Mouse (Mus musculus): ENCODE data around the gene Kremen2. TPM values are rescaled to one million over a fixed set of nuclear protein-coding genes. Genes with fewer than 3 reads are reported as not detected.
A peak's percentile ranks its signal among the peaks of the same experiment; 100 is the strongest.

Gene Kremen2
- polyA plus RNA-seq, 1 experiment from 2014 or later, result 9.6 TPM

DNA sequence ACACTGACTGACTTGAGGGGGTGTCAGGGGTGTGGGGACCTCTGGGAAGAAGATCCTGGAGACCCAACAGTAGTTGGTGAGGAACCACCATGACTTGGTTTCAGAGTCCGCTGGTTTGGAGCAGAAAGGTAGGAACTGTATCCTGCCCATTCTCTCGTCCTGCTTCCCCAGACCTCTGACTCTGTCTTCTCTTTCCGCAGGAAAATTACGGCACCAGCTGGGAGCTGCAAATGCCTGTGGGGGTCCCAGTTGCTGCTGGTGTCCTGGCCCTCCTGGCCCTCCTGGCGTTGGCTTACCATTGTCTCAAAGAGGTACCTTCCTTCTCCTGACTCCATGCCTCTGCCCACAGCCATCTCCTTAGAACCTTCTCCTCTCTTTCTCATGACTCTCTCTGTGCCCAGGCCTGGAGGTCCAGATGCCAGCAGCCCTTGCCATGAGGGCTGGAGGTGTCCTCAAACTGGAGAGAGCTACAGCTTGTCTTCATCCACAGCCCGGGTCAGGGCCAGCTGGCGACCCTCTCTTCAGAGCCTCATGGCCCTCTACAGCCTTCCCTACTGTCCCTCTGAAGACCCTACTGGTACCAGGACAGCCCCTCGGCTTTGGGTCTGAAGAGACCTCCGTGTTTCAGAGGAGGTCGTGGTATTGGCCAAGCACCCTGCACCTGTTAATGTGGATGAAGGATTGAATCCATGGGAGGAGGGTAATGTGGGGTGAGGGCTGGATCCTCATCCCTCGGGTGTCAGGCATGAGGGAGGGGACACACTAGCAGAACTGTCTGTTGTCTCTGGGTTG, 4.0 kb upstream of the Kremen2 start:
- H3K9me3 ChIP-seq, result 0 out of 2 replicates have a peak, but pooled peaks cover 2% of the 10 kb centered on the region
- H3K4me1 ChIP-seq, result peaks cover 25% of the 10 kb centered on the region
- peaks cover 45% of the 10 kb centered on the region for H3K36me3 ChIP-seq (replicated peaks)
- DNase-seq (ENCODE audit: low spot score), result no peak
- H3K4me3 ChIP-seq, result 0 out of 2 replicates have a peak overlapping the region, but pooled peaks have one; percentile 9
- H3K27me3 ChIP-seq (replicated peaks; ENCODE audit: low read depth, poor library complexity, severe bottlenecking), result peaks cover 41% of the 10 kb centered on the region
- 0 out of 2 replicates have a peak overlapping the region, but pooled peaks have one; percentile 12 for H3K27ac ChIP-seq (replicated peaks)
- 85% methylated on average over 11 of the region's 11 CpGs for WGBS

DNA sequence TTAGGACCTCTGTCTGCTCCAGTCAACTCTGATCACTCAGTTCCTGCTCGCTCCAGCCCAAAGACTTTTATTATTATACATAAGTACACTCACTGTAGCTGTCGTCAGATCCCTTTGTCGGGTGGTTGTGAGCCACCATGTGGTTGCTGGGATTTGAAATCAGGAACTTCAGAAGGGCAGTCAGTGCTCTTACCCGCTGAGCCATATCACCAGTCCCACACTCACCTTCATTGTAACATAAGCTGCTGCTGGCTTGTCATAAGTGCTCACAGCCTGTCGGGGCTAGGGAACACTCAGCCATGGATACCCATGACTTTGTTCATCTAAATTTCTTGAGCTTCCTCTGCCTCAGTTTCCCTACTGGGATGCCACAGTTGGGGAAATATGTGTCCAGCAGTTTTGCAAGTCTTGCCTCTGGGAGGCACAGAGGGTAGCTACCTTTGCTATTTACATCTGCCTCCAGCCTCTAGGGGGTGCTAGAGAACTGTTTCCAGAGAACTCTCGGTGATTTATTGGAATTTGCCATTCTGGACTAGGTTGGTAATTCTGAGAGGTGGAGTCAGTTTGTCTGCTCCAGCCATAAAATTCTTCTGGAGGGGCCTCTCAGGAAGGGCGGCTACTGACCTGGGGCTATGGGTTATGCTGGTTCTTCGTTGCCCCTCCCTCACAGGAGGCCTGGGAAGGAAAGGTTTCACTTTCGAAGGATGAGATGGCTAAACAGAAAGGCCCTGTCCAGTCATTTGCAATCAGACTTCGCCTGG, 3.2 kb upstream of the Kremen2 start:
- Histone ChIP-seq H3K36me3 (replicated peaks) (peaks cover 37% of the 10 kb centered on the region), H3K27me3 (replicated peaks; ENCODE audit: low read depth, poor library complexity, severe bottlenecking) (peaks cover 49% of the 10 kb centered on the region), H3K4me1 (peaks cover 28% of the 10 kb centered on the region), H3K4me3 (0 out of 2 replicates have a peak overlapping the region, but pooled peaks have one; percentile 9), H3K9me3 (0 out of 2 replicates have a peak, but pooled peaks cover 2% of the 10 kb centered on the region), H3K27ac (replicated peaks) (0 out of 2 replicates have a peak overlapping the region, but pooled peaks have one; percentile 12)
- peak; percentile 64 for DNase-seq (ENCODE audit: low spot score)
- 40% methylated on average over 10 of the region's 10 CpGs for WGBS

DNA sequence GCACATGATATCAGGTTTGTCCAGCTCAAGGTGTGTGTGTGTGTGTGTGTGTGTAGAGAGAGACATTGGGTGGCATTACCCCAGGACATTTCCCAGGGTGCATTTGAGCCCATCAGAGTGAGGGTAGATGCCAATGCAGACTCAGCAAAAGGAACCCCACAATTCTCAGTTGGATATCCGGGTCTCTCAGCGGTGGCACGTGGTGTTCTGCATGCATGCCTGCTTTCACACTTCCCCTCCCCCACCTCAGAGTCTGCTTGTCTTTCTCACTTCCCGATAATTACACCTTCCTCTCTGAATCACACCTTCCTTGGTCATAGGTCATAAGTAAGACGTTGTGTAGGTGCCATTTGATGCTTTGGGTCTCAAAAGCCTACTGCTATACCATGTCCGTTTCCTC, 2.4 kb upstream of the Kremen2 start:
- Histone ChIP-seq H3K9me3 (0 out of 2 replicates have a peak, but pooled peaks cover 2% of the 10 kb centered on the region), H3K27me3 (replicated peaks; ENCODE audit: low read depth, poor library complexity, severe bottlenecking) (peaks cover 57% of the 10 kb centered on the region), H3K36me3 (replicated peaks) (peaks cover 29% of the 10 kb centered on the region), H3K4me3 (no peak overlapping the region), H3K4me1 (peaks cover 28% of the 10 kb centered on the region), H3K27ac (replicated peaks) (no peak overlapping the region)
- DNase-seq (ENCODE audit: low spot score), result no peak
- 43% methylated on average over 6 of the region's 6 CpGs for WGBS

DNA sequence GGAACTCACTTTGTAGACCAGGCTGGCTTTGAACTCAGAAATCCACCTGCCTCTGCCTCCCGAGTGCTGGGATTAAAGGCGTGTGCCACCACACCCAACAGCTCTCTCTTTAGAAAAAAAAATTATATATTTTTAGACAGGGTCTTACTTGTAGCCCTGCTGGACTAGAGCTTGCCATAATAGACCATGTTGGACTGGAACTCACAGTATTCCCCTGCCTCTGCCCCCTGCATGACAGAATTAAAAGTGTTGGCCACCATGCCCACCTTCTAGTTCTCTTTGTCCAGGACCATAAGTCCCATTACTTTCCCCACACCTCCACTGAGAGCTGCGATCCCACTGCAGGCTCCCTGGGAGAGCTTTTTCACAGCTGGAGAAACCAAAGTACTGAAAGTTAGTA, 1.8 kb upstream of the Kremen2 start:
- no peak overlapping the region for H3K27ac ChIP-seq (replicated peaks)
- peaks cover 62% of the 10 kb centered on the region for H3K27me3 ChIP-seq (replicated peaks; ENCODE audit: low read depth, poor library complexity, severe bottlenecking)
- H3K4me1 ChIP-seq, result peaks cover 32% of the 10 kb centered on the region
- peaks cover 23% of the 10 kb centered on the region for H3K36me3 ChIP-seq (replicated peaks)
- no peak overlapping the region for H3K4me3 ChIP-seq
- H3K9me3 ChIP-seq, result 0 out of 2 replicates have a peak, but pooled peaks cover 2% of the 10 kb centered on the region
- WGBS, result 79% methylated on average over 3 of the region's 3 CpGs
- DNase-seq (ENCODE audit: low spot score), result no peak

DNA sequence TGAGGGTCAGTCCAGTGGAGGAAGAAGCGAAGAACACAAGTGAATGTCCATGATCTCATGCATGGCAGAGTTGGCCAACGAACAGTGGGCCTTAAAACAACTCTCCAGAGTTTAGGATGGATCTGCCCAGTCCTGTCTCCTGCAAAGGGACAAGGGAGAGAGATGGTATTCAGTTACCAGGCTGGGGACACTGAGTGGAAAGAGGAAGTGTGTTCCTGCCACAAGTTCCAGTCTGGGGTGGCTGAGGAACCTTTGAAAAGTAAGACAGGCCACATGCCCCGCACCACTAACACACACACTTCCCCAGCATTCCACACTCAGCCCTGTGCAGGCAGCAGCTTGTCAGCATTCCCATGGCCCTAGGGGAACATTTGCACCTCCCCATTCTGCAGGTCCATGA, 1.1 kb upstream of the Kremen2 start:
- Histone ChIP-seq H3K36me3 (replicated peaks) (peaks cover 16% of the 10 kb centered on the region), H3K4me3 (no peak overlapping the region), H3K9me3 (0 out of 2 replicates have a peak, but pooled peaks cover 2% of the 10 kb centered on the region), H3K4me1 (peaks cover 38% of the 10 kb centered on the region), H3K27me3 (replicated peaks; ENCODE audit: low read depth, poor library complexity, severe bottlenecking) (peaks cover 69% of the 10 kb centered on the region), H3K27ac (replicated peaks) (no peak overlapping the region)
- 76% methylated on average over 3 of the region's 3 CpGs for WGBS
- no peak for DNase-seq (ENCODE audit: low spot score)

DNA sequence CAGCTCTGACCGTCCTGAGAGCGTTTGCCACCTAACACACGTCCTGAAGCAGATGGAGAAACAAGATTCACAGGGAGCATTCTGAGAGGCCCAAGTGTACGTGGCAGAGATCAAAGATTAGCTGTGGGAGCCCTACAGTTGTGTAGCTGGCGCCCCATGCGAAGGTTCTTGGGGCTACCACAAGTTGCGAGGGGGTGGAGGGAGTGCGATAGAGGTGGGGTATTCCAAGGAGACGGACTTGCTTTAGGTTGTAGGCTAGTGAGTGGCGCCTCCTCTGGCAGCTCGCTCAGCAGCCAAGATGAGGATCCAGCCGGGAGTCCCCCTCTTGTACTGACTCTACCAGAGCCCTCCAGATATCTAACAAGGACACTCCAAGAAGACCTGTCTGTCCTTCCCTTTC, 678 bp upstream of the Kremen2 start:
- H3K36me3 ChIP-seq (replicated peaks), result peaks cover 12% of the 10 kb centered on the region
- H3K4me3 ChIP-seq, result peak overlapping the region; percentile 54
- DNase-seq (ENCODE audit: low spot score), result peak; percentile 36
- H3K27ac ChIP-seq (replicated peaks), result peak overlapping the region; percentile 44; the same call in 1 of the 2 replicates
- 0 out of 2 replicates have a peak, but pooled peaks cover 6% of the 10 kb centered on the region for H3K9me3 ChIP-seq
- peaks cover 74% of the 10 kb centered on the region for H3K27me3 ChIP-seq (replicated peaks; ENCODE audit: low read depth, poor library complexity, severe bottlenecking)
- peaks cover 38% of the 10 kb centered on the region for H3K4me1 ChIP-seq
- 3% methylated on average over 12 of the region's 12 CpGs for WGBS

DNA sequence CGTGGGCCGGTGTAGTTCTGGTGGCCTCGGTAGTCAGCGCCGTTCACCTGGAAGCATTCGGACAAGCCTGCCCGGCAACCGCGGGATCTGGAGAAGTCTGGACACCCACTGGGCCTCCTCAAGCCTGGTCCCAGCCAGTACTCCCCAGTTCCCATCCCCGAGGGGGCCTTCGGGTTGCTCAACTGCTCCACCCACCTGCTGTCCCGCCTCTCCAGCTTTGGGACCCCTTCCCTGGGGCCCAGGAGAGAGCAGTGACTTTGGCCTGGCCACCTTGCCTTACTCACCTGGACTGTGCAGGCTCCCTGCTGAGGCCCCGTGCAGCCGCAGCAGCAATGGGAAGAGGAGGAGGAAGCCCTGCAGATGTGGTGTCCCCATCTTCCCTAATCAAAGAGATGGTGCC, 982 bp downstream of the Kremen2 start:
- peaks cover 90% of the 10 kb centered on the region for H3K27me3 ChIP-seq (replicated peaks; ENCODE audit: low read depth, poor library complexity, severe bottlenecking)
- WGBS, result 3% methylated on average over 14 of the region's 14 CpGs
- H3K27ac ChIP-seq (replicated peaks), result peak overlapping the region; percentile 20
- H3K36me3 ChIP-seq (replicated peaks), result no peaks in the 10 kb centered on the region
- H3K9me3 ChIP-seq, result 0 out of 2 replicates have a peak, but pooled peaks cover 8% of the 10 kb centered on the region
- H3K4me1 ChIP-seq, result peaks cover 49% of the 10 kb centered on the region
- H3K4me3 ChIP-seq, result peak overlapping the region; percentile 54
- DNase-seq (ENCODE audit: low spot score), result no peak

DNA sequence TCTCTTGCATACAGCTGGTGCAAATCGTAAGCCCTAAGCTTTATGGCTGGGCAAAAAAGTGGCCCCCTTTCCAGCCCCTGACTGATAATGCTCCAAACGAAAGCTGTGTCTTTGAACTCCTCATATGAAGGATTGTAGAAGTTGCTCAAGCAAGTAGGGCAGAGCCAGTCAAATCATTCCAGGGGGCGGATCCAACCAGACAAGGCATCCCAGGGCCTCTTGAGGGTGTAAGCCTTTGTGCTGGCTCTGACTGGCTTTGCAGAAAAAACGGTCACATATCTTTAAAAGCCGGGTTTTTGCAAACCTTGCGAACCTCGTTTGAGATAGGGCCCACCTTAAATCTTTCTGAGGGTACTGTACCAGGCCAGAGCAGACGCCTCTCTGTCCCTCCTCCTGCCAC, 1.6 kb downstream of the Kremen2 start:
- H3K4me3 ChIP-seq, result peak overlapping the region; percentile 54
- 20% methylated on average over 8 of the region's 8 CpGs for WGBS

DNA sequence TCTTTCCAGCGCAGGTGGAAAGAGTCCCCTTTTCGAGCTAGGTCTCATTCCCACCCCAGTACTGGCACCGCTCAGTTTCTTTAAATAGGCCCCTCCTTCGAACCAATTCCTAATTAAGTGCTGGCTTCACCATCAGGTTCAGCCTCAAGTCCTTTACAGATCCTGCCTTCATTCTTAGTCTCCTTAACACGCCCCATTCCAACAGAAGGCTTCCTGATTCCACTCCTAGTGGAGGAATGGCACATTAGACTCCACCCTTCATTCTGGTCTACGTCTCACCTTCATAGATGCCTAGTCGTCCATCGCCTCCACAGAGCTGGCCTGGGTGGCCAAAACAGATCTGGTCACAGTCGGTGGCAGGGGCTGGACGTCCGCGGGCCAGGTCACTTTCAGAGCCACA, 2.7 kb downstream of the Kremen2 start:
- H3K4me1 ChIP-seq, result peaks cover 56% of the 10 kb centered on the region
- WGBS, result 59% methylated on average over 12 of the region's 12 CpGs
- DNase-seq (ENCODE audit: low spot score), result no peak

More for the DNA sequence above, 1.6 kb downstream of the Kremen2 start:
- peaks cover 96% of the 10 kb centered on the region for H3K27me3 ChIP-seq (replicated peaks; ENCODE audit: low read depth, poor library complexity, severe bottlenecking)
- peaks cover 50% of the 10 kb centered on the region for H3K4me1 ChIP-seq
- H3K36me3 ChIP-seq (replicated peaks), result no peaks in the 10 kb centered on the region
- 0 out of 2 replicates have a peak, but pooled peaks cover 8% of the 10 kb centered on the region for H3K9me3 ChIP-seq
- DNase-seq (ENCODE audit: low spot score), result no peak
- H3K27ac ChIP-seq (replicated peaks), result no peak overlapping the region

DNA sequence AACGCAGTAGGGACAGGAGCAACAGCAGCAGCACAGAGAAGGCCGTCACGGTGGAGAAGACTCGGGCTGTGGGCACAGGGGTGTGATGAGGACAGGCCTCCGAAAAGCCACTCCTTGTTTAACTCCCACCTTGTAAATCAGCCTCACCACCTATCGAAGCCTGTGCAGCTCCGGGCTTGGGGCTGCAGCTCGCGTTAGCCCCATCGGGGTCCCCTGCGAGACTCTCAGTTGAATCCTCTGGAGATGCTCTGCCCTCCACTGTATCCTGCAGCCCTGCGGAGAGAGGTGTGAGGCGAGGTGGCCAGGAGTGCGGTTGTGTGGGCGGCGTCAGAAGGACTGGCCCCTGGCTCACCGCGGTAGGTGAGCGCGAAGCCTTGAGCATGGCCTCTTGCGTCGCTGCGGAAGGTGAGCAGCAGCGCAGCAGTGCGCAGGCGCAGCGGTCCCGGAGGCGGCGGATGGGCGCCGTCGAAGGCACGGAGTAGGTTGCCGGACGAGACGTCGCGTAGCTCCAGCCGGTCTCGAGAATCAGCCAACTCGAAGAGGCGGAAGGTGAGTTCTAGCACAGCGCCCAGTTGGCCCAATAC, 3.3 kb downstream of the Kremen2 start:
- peak overlapping the region; percentile 35 for H3K4me3 ChIP-seq
- peak; percentile 61 for DNase-seq (ENCODE audit: low spot score)
- H3K27me3 ChIP-seq (replicated peaks; ENCODE audit: low read depth, poor library complexity, severe bottlenecking), result peaks cover 100% of the 10 kb centered on the region
- H3K9me3 ChIP-seq, result 0 out of 2 replicates have a peak, but pooled peaks cover 8% of the 10 kb centered on the region
- WGBS, result 10% methylated on average over 44 of the region's 44 CpGs
- H3K4me1 ChIP-seq, result peaks cover 61% of the 10 kb centered on the region
- H3K27ac ChIP-seq (replicated peaks), result no peak overlapping the region
- peaks cover 6% of the 10 kb centered on the region for H3K36me3 ChIP-seq (replicated peaks)

More for the DNA sequence above, 2.7 kb downstream of the Kremen2 start:
- peak overlapping the region; percentile 35 for H3K4me3 ChIP-seq
- 0 out of 2 replicates have a peak, but pooled peaks cover 8% of the 10 kb centered on the region for H3K9me3 ChIP-seq
- no peaks in the 10 kb centered on the region for H3K36me3 ChIP-seq (replicated peaks)
- no peak overlapping the region for H3K27ac ChIP-seq (replicated peaks)
- peaks cover 100% of the 10 kb centered on the region for H3K27me3 ChIP-seq (replicated peaks; ENCODE audit: low read depth, poor library complexity, severe bottlenecking)

DNA sequence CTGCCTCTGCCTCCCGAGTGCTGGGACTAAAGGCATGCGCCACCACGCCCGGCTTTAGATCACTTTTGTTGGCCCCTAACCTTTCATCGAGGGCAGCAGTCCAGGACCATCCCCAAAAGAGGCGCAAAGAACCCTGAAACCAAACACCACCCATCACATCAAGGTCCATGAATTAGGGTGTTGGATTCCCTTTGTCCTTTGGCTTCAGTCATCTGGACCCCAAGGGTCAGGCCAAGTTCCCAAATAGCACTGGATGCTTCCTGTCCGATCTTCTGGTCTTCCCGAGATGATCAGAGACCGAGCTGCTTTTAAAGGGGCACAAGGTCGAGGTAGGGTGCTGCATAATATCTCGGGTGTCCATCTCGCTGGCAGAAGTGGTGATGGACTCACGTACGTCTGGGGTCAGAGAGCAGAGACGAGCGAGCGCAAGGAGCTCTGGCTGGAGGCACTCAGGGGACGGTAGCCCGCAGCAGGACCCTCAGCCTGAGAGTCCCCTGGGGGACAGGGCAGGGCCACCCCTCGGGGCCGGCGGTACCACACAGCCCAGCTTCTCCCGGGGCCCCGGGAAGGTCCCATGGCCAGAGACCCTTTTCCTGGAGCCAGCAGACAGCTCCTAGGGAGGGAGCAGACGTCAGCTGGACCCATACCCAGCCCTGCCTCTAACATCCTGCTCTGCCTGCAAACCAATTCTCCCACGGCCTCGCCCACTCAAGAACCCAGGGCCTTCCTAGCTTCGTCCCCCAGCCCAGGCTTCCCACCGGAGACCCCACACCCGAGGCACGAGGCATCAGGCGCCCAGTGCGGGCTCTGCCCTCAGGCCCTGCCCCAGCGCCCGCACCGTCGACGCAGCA, 4.0 kb downstream of the Kremen2 start:
- Histone ChIP-seq H3K9me3 (0 out of 2 replicates have a peak, but pooled peaks cover 8% of the 10 kb centered on the region), H3K36me3 (replicated peaks) (peaks cover 13% of the 10 kb centered on the region), H3K27me3 (replicated peaks; ENCODE audit: low read depth, poor library complexity, severe bottlenecking) (peaks cover 100% of the 10 kb centered on the region), H3K4me1 (peaks cover 61% of the 10 kb centered on the region), H3K27ac (replicated peaks) (no peak overlapping the region), H3K4me3 (peak overlapping the region; percentile 35; the same call in 1 of the 2 replicates)
- no peak for DNase-seq (ENCODE audit: low spot score)
- 48% methylated on average over 38 of the region's 38 CpGs for WGBS
